Mouse (Mus musculus) frontal cortex, postnatal 36 days (tissue): ENCODE measurements around the gene Nav2.

Experiments used
- DNase-seq, 2 experiments: peaks; one replicate each; pipeline ENCODE4 v3.0.0; 2022; ENCODE audit warnings: low spot score in 2 of 2

The Nav2 gene

DNA sequence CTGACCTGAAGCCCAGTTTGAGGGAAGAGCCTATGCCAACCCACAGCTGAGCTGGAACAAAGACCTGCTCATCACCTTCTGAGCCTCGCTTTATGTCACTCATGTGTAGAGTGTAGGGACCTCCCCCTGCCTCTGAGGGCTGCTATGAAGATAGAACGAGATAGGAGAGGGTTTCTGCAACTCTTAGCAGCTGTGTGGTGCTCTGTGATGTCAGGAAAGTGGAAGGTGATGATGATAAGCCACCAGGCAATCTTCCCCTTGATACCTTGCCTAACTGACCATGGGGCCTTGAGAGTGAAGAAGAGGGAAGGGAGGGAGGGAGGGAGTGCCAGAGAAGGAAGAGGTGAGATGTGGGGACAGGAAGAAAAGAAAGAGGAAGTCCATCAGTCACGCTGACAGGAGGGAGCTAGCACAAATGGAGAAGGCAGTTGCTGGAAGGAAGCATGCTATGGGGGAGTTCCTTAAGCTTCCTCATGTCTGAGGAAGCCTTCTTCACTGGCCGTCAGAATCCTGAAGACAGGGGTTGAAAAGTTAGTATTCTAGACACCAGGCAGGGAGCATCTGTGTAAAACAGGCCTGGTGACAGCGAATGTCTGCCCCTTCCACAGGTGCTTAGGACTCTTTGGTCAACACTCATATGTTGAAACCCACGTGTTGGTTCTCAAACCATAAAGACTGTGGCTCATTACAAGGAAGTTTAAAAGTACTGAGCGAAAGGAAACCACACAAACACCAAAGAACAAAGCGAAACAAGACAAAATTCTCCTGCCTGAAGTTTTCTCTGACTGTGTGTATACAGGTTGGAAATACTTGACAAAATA, at the start of gene Nav2:
Gene Nav2, plus strand, starts transcription at position 196 of the 821 bp plus-strand sequence.
- no peak for DNase-seq

- DNase-seq, result no peak
Measured at GRCm38 (mm10) chr7:48859362-48859761, 49.2 kb upstream of the Nav2 start.

DNA sequence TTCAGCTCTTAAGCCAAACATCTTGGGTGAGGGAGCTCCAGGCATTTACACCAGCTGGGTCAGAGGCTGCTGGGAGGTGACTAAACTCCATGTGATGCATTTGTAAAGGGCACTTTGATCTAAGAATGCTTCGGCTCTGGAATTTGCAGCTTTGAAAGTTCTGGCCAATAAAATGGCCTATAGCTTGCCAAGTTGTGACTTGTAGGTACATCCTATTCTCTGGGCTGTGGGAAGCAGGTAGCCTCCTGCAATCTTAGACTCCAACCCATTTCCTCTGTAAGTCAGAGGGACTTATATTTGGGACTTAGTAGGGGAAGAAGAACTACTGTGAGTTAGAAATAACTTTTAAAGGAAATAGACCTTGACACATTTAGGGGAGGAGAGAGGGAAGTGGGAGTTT, 47.6 kb upstream of the Nav2 start:
- no peak for DNase-seq

- DNase-seq, result no peak
Measured at GRCm38 (mm10) chr7:48861796-48862195, 46.7 kb upstream of the Nav2 start.

- DNase-seq, result no peak
Measured at GRCm38 (mm10) chr7:48864199-48864598, 44.3 kb upstream of the Nav2 start.

- no peak for DNase-seq
Measured at GRCm38 (mm10) chr7:48864671-48865458, 43.7 kb upstream of the Nav2 start.

DNA sequence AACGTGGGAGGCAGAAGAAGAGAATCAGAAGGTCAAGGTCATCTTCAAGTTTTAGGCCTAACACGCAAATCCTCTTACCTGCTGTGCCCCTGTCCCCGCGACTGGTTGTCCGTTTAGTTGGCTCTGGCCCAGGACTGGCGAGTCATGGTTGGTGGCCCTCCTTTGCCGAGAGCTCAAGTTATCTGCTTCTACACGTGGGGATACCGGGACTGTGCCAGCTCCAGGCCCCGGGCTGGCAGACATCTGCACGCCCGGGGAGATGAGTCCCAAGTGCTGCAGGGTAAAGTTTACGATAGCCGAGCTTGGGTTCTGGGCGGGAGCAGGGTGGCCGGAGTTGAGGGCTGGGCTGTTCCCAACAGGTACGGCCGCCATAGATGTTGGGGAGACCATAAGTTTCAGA, 40.9 kb upstream of the Nav2 start:
- no peak for DNase-seq

- DNase-seq, result no peak
Measured at GRCm38 (mm10) chr7:48870144-48870543, 38.4 kb upstream of the Nav2 start.

GRCm38 (mm10) chr7:48870579-48871180, 37.8 kb upstream of the Nav2 start:
- DNase-seq, result no peak

GRCm38 (mm10) chr7:48871292-48871691, 37.2 kb upstream of the Nav2 start:
- no peak for DNase-seq

GRCm38 (mm10) chr7:48875096-48875495, 33.4 kb upstream of the Nav2 start:
- no peak for DNase-seq

DNA sequence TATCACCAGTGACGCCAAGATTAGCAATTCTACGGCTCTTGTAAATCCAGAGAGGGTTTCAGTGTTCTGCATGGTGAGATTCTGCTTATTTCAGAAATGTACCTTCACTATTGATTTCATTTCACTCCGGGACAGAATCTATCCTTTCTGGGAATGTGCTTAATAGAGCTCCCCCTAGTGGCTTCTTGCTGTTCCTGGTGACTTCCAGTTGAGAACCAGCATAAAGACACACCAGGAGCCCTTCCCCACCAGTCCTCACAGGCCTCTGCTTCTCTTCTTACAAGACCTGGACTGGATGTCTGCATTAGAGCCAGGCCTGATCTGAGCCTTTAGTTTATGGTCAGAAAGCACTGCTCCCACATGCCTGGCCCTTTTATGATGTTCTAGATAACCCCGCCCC, 32.0 kb upstream of the Nav2 start:
- peak in 1 of 2 experiments; percentile 65 for DNase-seq

DNA sequence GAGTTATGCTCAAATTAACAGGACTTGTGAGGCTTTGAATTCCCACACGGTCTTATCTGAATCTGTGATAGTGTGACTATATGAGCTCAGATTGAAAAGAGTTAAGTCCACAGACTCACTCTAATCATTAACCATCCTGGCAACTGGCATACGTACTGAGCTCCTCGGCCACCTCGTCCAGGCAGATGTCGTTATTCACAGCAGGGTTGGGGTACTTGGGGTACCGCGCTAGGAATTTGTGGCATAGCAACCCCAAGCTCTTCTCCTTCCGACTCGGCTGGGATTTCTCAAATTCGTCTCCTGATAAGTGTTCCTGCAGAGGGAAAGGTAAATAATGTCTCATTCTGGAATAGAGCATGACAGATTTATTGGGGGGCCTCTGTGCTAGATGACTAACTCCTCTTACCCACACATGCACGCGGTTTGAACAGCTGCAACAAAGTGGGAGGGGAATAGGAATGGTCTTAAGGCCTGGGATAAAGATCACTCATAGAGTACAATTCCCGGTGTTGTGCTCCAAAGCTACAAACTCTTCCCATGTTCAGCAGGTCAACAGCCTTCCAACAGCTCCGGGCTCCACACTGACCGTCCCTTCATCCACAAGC, 30.6 kb upstream of the Nav2 start:
- no peak for DNase-seq

- no peak for DNase-seq
Measured at GRCm38 (mm10) chr7:48879574-48879973, 28.9 kb upstream of the Nav2 start.

GRCm38 (mm10) chr7:48880591-48881481, 27.7 kb upstream of the Nav2 start:
- DNase-seq, result peak; percentile 92 to 95

GRCm38 (mm10) chr7:48881486-48881885, 27.0 kb upstream of the Nav2 start, which contains the start of gene E2f8:
E2f8 (minus strand) TSS chr7:48881596.
- no peak for DNase-seq

DNA sequence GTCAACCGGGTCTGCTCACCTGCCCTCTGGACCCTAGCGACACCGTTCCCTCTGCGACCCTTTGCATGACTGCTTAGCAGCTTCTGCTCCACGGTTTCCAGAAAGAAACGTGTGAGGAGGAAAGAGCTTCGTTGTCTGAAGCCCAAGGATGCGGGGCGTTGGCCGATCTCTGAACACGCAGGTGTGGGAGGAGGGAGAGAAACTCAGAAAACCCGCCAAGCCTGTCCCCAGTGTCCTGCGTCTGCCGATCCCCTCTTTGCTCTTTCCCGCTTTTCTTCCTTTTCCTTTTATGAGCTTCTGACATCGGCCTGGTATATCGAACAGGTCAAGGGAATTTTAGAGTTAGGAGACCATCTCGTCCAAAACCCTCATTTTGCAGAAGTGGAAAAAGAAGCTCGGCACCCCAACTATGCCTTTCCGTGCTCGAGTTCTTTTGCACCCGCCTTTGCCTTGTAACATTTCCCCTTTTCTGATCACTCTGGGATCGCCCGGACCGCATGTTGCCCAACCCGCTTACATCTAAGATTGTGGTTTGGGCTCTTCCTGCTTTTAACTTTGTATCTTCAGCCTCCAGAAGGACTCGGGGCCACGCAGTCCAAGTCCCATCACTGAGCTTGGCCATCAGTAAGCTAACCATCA, 26.4 kb upstream of the Nav2 start:
- no peak for DNase-seq

- no peak for DNase-seq
Measured at GRCm38 (mm10) chr7:48883525-48884265, 24.8 kb upstream of the Nav2 start.

DNA sequence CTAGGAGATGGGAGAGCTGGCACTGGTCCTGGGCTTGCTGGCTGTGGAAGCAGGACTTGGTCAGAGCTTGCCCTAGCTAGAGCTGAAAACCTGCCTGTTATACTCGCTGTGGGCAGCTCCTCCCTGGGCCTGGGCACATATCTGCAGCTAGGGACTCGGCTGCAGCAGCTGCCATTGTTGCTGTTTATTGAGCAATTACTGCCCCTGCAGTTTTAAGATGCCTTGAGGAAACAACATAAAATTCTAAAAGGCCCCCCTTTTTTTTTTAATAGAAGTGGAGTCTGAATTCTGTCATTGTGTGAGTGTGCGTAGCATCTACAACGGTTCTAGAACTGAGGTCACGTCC, 24.3 kb upstream of the Nav2 start:
- no peak for DNase-seq

DNA sequence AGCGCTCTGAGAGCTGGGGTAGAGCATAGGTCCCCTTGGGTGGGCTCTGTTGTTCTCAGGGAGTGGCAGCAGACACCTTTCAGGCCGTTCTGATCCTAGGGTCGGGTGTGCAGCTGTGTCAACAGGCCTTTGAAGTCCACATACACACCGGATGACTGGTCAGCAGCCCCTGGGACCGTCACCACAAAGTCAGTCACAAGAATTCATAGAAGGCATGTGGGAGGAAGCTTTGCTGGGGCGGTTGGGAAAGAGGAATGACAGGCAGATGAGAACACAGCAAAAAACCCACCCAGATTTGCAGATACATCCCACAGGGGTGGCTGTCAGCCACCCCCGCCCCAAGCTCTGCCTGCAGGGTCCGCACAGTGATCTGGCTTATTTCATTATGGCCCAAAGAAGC, 20.5 kb upstream of the Nav2 start:
- no peak for DNase-seq
